8 mouse cellular contexts compared by ENCODE assay signal in genomic region chr16:62807249-62807979, GRCm38 (mm10). TPM values are rescaled to one million over a fixed set of nuclear protein-coding genes. Genes with fewer than 3 reads are reported as not detected.
DNase-seq lines count a peak whose midpoint lies in the region; ATAC-seq and TF ChIP-seq lines count a peak whose summit lies in the region.

No protein-coding gene starts in this region.

- TF ChIP-seq POLR2A in heart, adult 2 months (IDR thresholded peaks at IDR 0.05; ENCODE audit: insufficient read depth, low read depth, low read length), result no peak

- no peaks in the 10 kb centered on the region for H3K4me1 ChIP-seq in heart, postnatal 0 days (ENCODE audit: control insufficient read depth, insufficient read depth)
- peaks cover 2% of the 10 kb centered on the region; the same call in 1 of the 2 replicates for H3K4me1 ChIP-seq in heart, adult 2 months (ENCODE audit: control insufficient read depth, insufficient read depth, low read length)
- H3K4me1 ChIP-seq in embryonic facial prominence, embryonic 14.5 days (ENCODE audit: control insufficient read depth, insufficient read depth, low read length), result no peaks in the 10 kb centered on the region

- intact Hi-C loops in heart, adult 2 months (cut with DNase I), result no loop called here
- intact Hi-C loops in gastrocnemius, postnatal 36 days (cut with DNase I), result no loop called here

- peak; percentile 51 for ATAC-seq in heart, postnatal 0 days (ENCODE audit: insufficient read depth, low read depth)
- ATAC-seq in CD4-positive, CD25-positive, alpha-beta regulatory T cell, adult 4 months, result peak; percentile 53
- ATAC-seq in embryonic facial prominence, embryonic 14.5 days (ENCODE audit: low read depth), result peak; percentile 67; the same call in 1 of the 2 replicates

- no peak overlapping the region for H3K9ac ChIP-seq in heart, postnatal 0 days (replicated peaks; ENCODE audit: low read depth, low read length)
- H3K9ac ChIP-seq in heart, adult 2 months (ENCODE audit: low read depth, low read length), result no peak overlapping the region
- no peak overlapping the region for H3K9ac ChIP-seq in embryonic facial prominence, embryonic 14.5 days (ENCODE audit: low read depth, low read length)

- H3K4me2 ChIP-seq in heart, postnatal 0 days (ENCODE audit: low read depth, low read length), result no peak overlapping the region
- H3K4me2 ChIP-seq in embryonic facial prominence, embryonic 14.5 days (ENCODE audit: low read depth, low read length), result no peak overlapping the region

- no peak overlapping the region for H3K4me3 ChIP-seq in heart, postnatal 0 days (ENCODE audit: low read depth, low read length)
- H3K4me3 ChIP-seq in heart, adult 2 months, result no peak overlapping the region
- H3K4me3 ChIP-seq in embryonic facial prominence, embryonic 14.5 days (ENCODE audit: low read depth, low read length), result no peak overlapping the region

- no peaks in the 10 kb centered on the region for H3K79me2 ChIP-seq in heart, adult 2 months (replicated peaks; ENCODE audit: control insufficient read depth, insufficient read depth, low read length)

- TF ChIP-seq CTCF in heart, postnatal 0 days (IDR thresholded peaks at IDR 0.05; ENCODE audit: low read depth), result no peak
- no peak for TF ChIP-seq CTCF in heart, adult 2 months (IDR thresholded peaks at IDR 0.05)

- no peak for TF ChIP-seq EP300 in heart, postnatal 0 days (IDR thresholded peaks at IDR 0.05; ENCODE audit: low read depth)
- no peak for TF ChIP-seq EP300 in heart, adult 2 months (IDR thresholded peaks at IDR 0.05; ENCODE audit: insufficient read depth, low read depth, low read length)

- no peak for DNase-seq in heart, postnatal 0 days (ENCODE audit: low spot score)
- DNase-seq in heart, adult 2 months, result no peak
- DNase-seq in embryonic facial prominence, embryonic 14.5 days (ENCODE audit: low spot score), result peak; percentile 41
- DNase-seq in lung, postnatal 4 days, result peak; percentile 24 to 70
- DNase-seq in layer of hippocampus, postnatal 10 days (ENCODE audit: low spot score in 2 of 2), result no peak
- no peak for DNase-seq in gastrocnemius, postnatal 36 days
- DNase-seq in left cerebral cortex, adult 18-20 months (ENCODE audit: low spot score in 2 of 2), result no peak

- WGBS in heart, postnatal 0 days, result 58% methylated on average over 8 of the region's 8 CpGs
- WGBS in heart, adult 2 months, result 60% methylated on average over 8 of the region's 8 CpGs
- WGBS in embryonic facial prominence, embryonic 14.5 days, result 61% methylated on average over 8 of the region's 8 CpGs

- H3K27me3 ChIP-seq in heart, postnatal 0 days (ENCODE audit: control insufficient read depth, insufficient read depth, low read length), result no peaks in the 10 kb centered on the region
- no peaks in the 10 kb centered on the region for H3K27me3 ChIP-seq in heart, adult 2 months (ENCODE audit: control insufficient read depth, insufficient read depth, low read length)
- no peaks in the 10 kb centered on the region for H3K27me3 ChIP-seq in embryonic facial prominence, embryonic 14.5 days (replicated peaks; ENCODE audit: control insufficient read depth, insufficient read depth, low read length)

- peaks cover 17% of the 10 kb centered on the region for H3K36me3 ChIP-seq in heart, postnatal 0 days (replicated peaks; ENCODE audit: control insufficient read depth, insufficient read depth, low read length)
- H3K36me3 ChIP-seq in heart, adult 2 months (ENCODE audit: control insufficient read depth, insufficient read depth, low read length), result no peaks in the 10 kb centered on the region
- H3K36me3 ChIP-seq in embryonic facial prominence, embryonic 14.5 days (ENCODE audit: control insufficient read depth, insufficient read depth, low read length), result 0 out of 2 replicates have a peak, but pooled peaks cover 12% of the 10 kb centered on the region

- no peaks in the 10 kb centered on the region for H3K9me3 ChIP-seq in heart, postnatal 0 days (replicated peaks; ENCODE audit: control insufficient read depth, low read length)
- H3K9me3 ChIP-seq in embryonic facial prominence, embryonic 14.5 days (ENCODE audit: control insufficient read depth, low read length), result no peaks in the 10 kb centered on the region

- peak overlapping the region; percentile 41; the same call in 1 of the 2 replicates for H3K27ac ChIP-seq in heart, postnatal 0 days (ENCODE audit: low read depth)
- H3K27ac ChIP-seq in heart, adult 2 months, result no peak overlapping the region
- no peak overlapping the region for H3K27ac ChIP-seq in embryonic facial prominence, embryonic 14.5 days (replicated peaks; ENCODE audit: low read depth, low read length)

RNA-seq across cellular contexts. Expression of gene Stx19, which starts 7.1 kb away (rescaled TPM):
- total RNA-seq in heart, postnatal 0 days (2014; rRNA removed; ENCODE audit: low replicate concordance), result not detected in 2 replicates
- polyA plus RNA-seq in heart, postnatal 0 days (2015; fragmentation: Nextera tagmentation; extraction: Ambion mirVana), result 0.07 and 0.18 TPM in 2 replicates
- total RNA-seq in heart, adult 2 months (2021), result not detected
- 0.06 TPM in 1 of 2 replicates, not detected in the other for polyA plus RNA-seq in heart, adult 2 months (2012; rRNA removed)
- 1 to 10 TPM; 1.7 to 2.1 TPM for polyA plus RNA-seq in CD4-positive, CD25-positive, alpha-beta regulatory T cell, adult 4 months (2017; shearing (Covaris generic))
- polyA plus RNA-seq in embryonic facial prominence, embryonic 14.5 days (2014; fragmentation: Nextera tagmentation; extraction: Ambion mirVana), result 0.63 and 0.69 TPM in 2 replicates
- not detected for total RNA-seq in layer of hippocampus, postnatal 10 days (2021)
- not detected for total RNA-seq in gastrocnemius, postnatal 36 days (2021)
- not detected for total RNA-seq in left cerebral cortex, adult 18-20 months (2021)

RNA-seq across cellular contexts. Expression of gene Nsun3, which starts 20.8 kb away (rescaled TPM):
- total RNA-seq in heart, postnatal 0 days (2014; rRNA removed; ENCODE audit: low replicate concordance), result 6.7 and 7.9 TPM in 2 replicates
- 5.1 and 6.6 TPM in 2 replicates for polyA plus RNA-seq in heart, postnatal 0 days (2015; fragmentation: Nextera tagmentation; extraction: Ambion mirVana)
- 1 to 10 TPM; 3.7 to 5.3 TPM for total RNA-seq in heart, adult 2 months (2021)
- polyA plus RNA-seq in heart, adult 2 months (2012; rRNA removed), result 3.0 and 5.7 TPM in 2 replicates
- polyA plus RNA-seq in CD4-positive, CD25-positive, alpha-beta regulatory T cell, adult 4 months (2017; shearing (Covaris generic)), result 10 to 100 TPM; 19.2 to 31.6 TPM
- 7.3 and 10.2 TPM in 2 replicates for polyA plus RNA-seq in embryonic facial prominence, embryonic 14.5 days (2014; fragmentation: Nextera tagmentation; extraction: Ambion mirVana)
- 10 to 100 TPM; 10.4 to 13.2 TPM for total RNA-seq in layer of hippocampus, postnatal 10 days (2021)
- 1 to 10 TPM; 6.0 to 6.8 TPM for total RNA-seq in gastrocnemius, postnatal 36 days (2021)
- 10 to 100 TPM; 10.1 to 14.1 TPM for total RNA-seq in left cerebral cortex, adult 18-20 months (2021)

RNA-seq across cellular contexts. Expression of gene Arl13b, which starts 39.4 kb away (rescaled TPM):
- 4.7 and 7.1 TPM in 2 replicates for total RNA-seq in heart, postnatal 0 days (2014; rRNA removed; ENCODE audit: low replicate concordance)
- polyA plus RNA-seq in heart, postnatal 0 days (2015; fragmentation: Nextera tagmentation; extraction: Ambion mirVana), result 8.8 and 8.9 TPM in 2 replicates
- 1 to 10 TPM; 7.5 to 8.1 TPM for total RNA-seq in heart, adult 2 months (2021)
- 1.4 and 5.5 TPM in 2 replicates for polyA plus RNA-seq in heart, adult 2 months (2012; rRNA removed)
- polyA plus RNA-seq in CD4-positive, CD25-positive, alpha-beta regulatory T cell, adult 4 months (2017; shearing (Covaris generic)), result 1 to 10 TPM; 7.4 to 8.6 TPM
- polyA plus RNA-seq in embryonic facial prominence, embryonic 14.5 days (2014; fragmentation: Nextera tagmentation; extraction: Ambion mirVana), result 22.5 and 23.0 TPM in 2 replicates
- 10 to 100 TPM; 11.7 to 13.7 TPM for total RNA-seq in layer of hippocampus, postnatal 10 days (2021)
- 1 to 10 TPM; 2.7 to 3.3 TPM for total RNA-seq in gastrocnemius, postnatal 36 days (2021)
- 10 to 100 TPM; 10.2 to 11.8 TPM for total RNA-seq in left cerebral cortex, adult 18-20 months (2021)

RNA-seq across cellular contexts. Expression of gene Pros1, which starts 46.7 kb away (rescaled TPM):
- total RNA-seq in heart, postnatal 0 days (2014; rRNA removed; ENCODE audit: low replicate concordance), result 16.4 and 31.8 TPM in 2 replicates
- polyA plus RNA-seq in heart, postnatal 0 days (2015; fragmentation: Nextera tagmentation; extraction: Ambion mirVana), result 16.2 and 17.9 TPM in 2 replicates
- 10 to 100 TPM; 15.5 to 17.0 TPM for total RNA-seq in heart, adult 2 months (2021)
- polyA plus RNA-seq in heart, adult 2 months (2012; rRNA removed), result 5.9 and 10.2 TPM in 2 replicates
- polyA plus RNA-seq in CD4-positive, CD25-positive, alpha-beta regulatory T cell, adult 4 months (2017; shearing (Covaris generic)), result 10 to 100 TPM; 14.6 to 15.2 TPM
- 49.2 and 50.4 TPM in 2 replicates for polyA plus RNA-seq in embryonic facial prominence, embryonic 14.5 days (2014; fragmentation: Nextera tagmentation; extraction: Ambion mirVana)
- total RNA-seq in layer of hippocampus, postnatal 10 days (2021), result 10 to 100 TPM in 1 of 2 experiments, 1 to 10 TPM in 1; 9.8 to 11.2 TPM
- 1 to 10 TPM; 6.1 TPM for total RNA-seq in gastrocnemius, postnatal 36 days (2021)
- 1 to 10 TPM; 9.6 to 9.8 TPM for total RNA-seq in left cerebral cortex, adult 18-20 months (2021)

Comparison
In these comparisons a context has a peak if more than half of its experiments do, and no peak if none do; other contexts are left out.
1. DNase-seq: peak in embryonic facial prominence, embryonic 14.5 days (single experiment) and lung, postnatal 4 days (2 of 2); none in heart, postnatal 0 days (single experiment), heart, adult 2 months (0 of 2), layer of hippocampus, postnatal 10 days (0 of 2), gastrocnemius, postnatal 36 days (0 of 2) and left cerebral cortex, adult 18-20 months (0 of 2).
2. Peak in every context shown above with its lines, with median percentiles within 50 percentile points of each other: ATAC-seq.